Mouse (Mus musculus): Measurements from ENCODE around the gene Dars.

DNA sequence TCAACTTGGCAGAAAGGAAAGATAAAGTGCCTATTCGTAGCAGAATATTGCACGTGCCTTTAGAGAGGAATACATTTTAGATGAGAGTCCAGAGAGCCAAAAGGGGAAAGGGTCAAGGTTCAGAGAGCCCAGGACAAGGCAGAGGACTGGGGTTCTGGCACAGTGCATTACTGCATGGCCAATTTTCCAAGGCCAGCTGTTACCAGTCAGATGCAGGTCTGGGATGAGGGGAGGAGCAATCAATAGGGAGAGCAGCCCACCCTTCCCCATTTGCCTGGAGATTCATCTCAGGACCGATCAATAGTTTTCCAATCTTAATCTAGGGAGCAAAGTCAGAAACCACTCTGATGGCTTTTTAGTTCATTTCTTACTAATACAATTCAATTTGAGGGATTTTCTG is 35.0 kb upstream of the Dars start:
- TF ChIP-seq EP300 (IDR thresholded peaks at IDR 0.05; ENCODE audit: low read depth) (no peak), CTCF (IDR thresholded peaks at IDR 0.05; ENCODE audit: low read depth) (no peak)

All from liver, postnatal 0 days (tissue).